Mouse (Mus musculus): ENCODE results near the gene Gabrg2. TPM values are rescaled to one million over a fixed set of nuclear protein-coding genes. Genes with fewer than 3 reads are reported as not detected.

The Gabrg2 gene
- polyA plus RNA-seq, 1 experiment = not detected

- no peak overlapping the region for H3K4me3 ChIP-seq (ENCODE audit: insufficient read depth, poor library complexity, severe bottlenecking)
- no peaks in the 10 kb centered on the region for H3K79me2 ChIP-seq (ENCODE audit: control insufficient read depth, insufficient read depth)
- TF ChIP-seq MAX (IDR thresholded peaks at IDR 0.05) (no peak), FOSL1 (IDR thresholded peaks at IDR 0.05; ENCODE audit: insufficient read depth, low read length, poor library complexity, severe bottlenecking) (no peak), MYOD1 (IDR thresholded peaks at IDR 0.05; ENCODE audit: control insufficient read depth, insufficient read length, low read depth) (no peak), USF1 (IDR thresholded peaks at IDR 0.05; ENCODE audit: low read depth) (no peak), CEBPB (IDR thresholded peaks at IDR 0.05; ENCODE audit: low read depth) (no peak), CTCF (IDR thresholded peaks at IDR 0.05; ENCODE audit: control insufficient read depth, insufficient read depth, insufficient read length) (no peak), MYOG (IDR thresholded peaks at IDR 0.05; ENCODE audit: control insufficient read depth, extremely low read depth, insufficient read length) (no peak)
- no peaks in the 10 kb centered on the region for H3K79me3 ChIP-seq (ENCODE audit: low read depth)
- no peak overlapping the region for H3ac ChIP-seq (ENCODE audit: control insufficient read depth, insufficient read length, low read depth)
- no peaks in the 10 kb centered on the region for H3K36me3 ChIP-seq (ENCODE audit: control insufficient read depth, insufficient read depth)
- no peaks in the 10 kb centered on the region for H3K27me3 ChIP-seq (ENCODE audit: control insufficient read depth, insufficient read depth, insufficient read length)
Observed at GRCm38 (mm10) chr11:41914066-41914465, 86.6 kb downstream of the Gabrg2 start.

DNA sequence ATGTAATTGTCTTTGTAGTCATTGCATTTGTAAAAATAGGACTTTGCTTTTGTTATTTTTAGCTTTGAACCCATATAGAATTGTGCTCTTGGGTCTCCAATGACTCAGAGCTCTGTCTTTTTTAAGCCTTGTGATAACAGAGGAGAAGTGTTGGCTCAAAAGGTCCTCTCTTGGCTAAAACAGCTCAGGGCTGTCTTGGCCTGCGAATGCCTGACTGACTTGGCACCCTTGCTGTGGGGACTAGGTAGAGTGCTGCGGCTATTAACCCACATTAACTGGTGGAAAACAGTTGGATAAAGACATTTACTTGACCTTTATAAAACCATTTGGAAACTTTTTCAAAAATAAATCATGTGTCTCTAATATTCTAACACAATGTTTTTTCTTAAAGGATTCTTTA, 97.0 kb downstream of the Gabrg2 start:
- TF ChIP-seq MYOD1 (IDR thresholded peaks at IDR 0.05; ENCODE audit: control insufficient read depth, insufficient read length, low read depth) (no peak), MYOG (IDR thresholded peaks at IDR 0.05; ENCODE audit: control insufficient read depth, extremely low read depth, insufficient read length) (no peak), CEBPB (IDR thresholded peaks at IDR 0.05; ENCODE audit: low read depth) (no peak), USF1 (IDR thresholded peaks at IDR 0.05; ENCODE audit: low read depth) (no peak), FOSL1 (IDR thresholded peaks at IDR 0.05; ENCODE audit: insufficient read depth, low read length, poor library complexity, severe bottlenecking) (no peak), MAX (IDR thresholded peaks at IDR 0.05) (no peak), CTCF (IDR thresholded peaks at IDR 0.05; ENCODE audit: control insufficient read depth, insufficient read depth, insufficient read length) (no peak)
- no peaks in the 10 kb centered on the region for H3K79me2 ChIP-seq (ENCODE audit: control insufficient read depth, insufficient read depth)
- no peak overlapping the region for H3K4me3 ChIP-seq (ENCODE audit: insufficient read depth, poor library complexity, severe bottlenecking)
- H3K36me3 ChIP-seq (ENCODE audit: control insufficient read depth, insufficient read depth) = no peaks in the 10 kb centered on the region
- H3ac ChIP-seq (ENCODE audit: control insufficient read depth, insufficient read length, low read depth) = no peak overlapping the region
- no peaks in the 10 kb centered on the region for H3K79me3 ChIP-seq (ENCODE audit: low read depth)
- no peaks in the 10 kb centered on the region for H3K27me3 ChIP-seq (ENCODE audit: control insufficient read depth, insufficient read depth, insufficient read length)

Other genes starting within 250 kb of the Gabrg2 start
- gene Gabra1, start 182.1 kb upstream of the Gabrg2 start, polyA plus RNA-seq (2012; fragmentation: generic; extraction: Trizol) = 0.92 TPM

All from C2C12 (cell line).